Mouse (Mus musculus) embryonic fibroblast, embryonic 13.5 days (primary cell): ENCODE measurements around the gene Pex5l. TPM values are rescaled to one million over a fixed set of nuclear protein-coding genes. Genes with fewer than 3 reads are reported as not detected.

ENCODE experiments used
- H3K27ac ChIP-seq: 2 replicates; pipeline ENCODE4 v1.5.1; 2012; ENCODE audit warnings: low read length, control low read depth, inconsistent platforms; ENCODE audit not compliant: insufficient read depth
- H3K4me1 ChIP-seq: 2 replicates; pipeline ENCODE4 v1.6.1; 2011; ENCODE audit warnings: low read length; ENCODE audit not compliant: control insufficient read depth, insufficient read depth
- H3K4me3 ChIP-seq: 2 replicates; pipeline ENCODE4 v1.5.1; 2011; ENCODE audit warnings: mild to moderate bottlenecking, control low read depth, low read length; ENCODE audit not compliant: insufficient read depth
- CTCF ChIP-seq: IDR thresholded peaks from 2 replicates; pipeline ENCODE4 v1.5.1; 2011; ENCODE audit warnings: mild to moderate bottlenecking, control low read depth, low read length, moderate library complexity, borderline replicate concordance; ENCODE audit not compliant: insufficient read depth
- POLR2A ChIP-seq: IDR thresholded peaks from 2 replicates; pipeline ENCODE4 v1.6.1; 2011; ENCODE audit warnings: low read depth, mild to moderate bottlenecking, control low read depth, low read length, moderate library complexity
- polyA plus RNA-seq: library from polyadenylated mRNA; stranded (reverse); fragments of >200 nt; gene quantifications from 2 replicates; pipeline ENCODE4 v1.2.4, GENCODE M21; 2011; ENCODE audit warnings: low read depth; ENCODE audit not compliant: missing spikeins, insufficient read length

Pex5l gene
- polyA plus RNA-seq, 1 experiment = 0.23 TPM

DNA sequence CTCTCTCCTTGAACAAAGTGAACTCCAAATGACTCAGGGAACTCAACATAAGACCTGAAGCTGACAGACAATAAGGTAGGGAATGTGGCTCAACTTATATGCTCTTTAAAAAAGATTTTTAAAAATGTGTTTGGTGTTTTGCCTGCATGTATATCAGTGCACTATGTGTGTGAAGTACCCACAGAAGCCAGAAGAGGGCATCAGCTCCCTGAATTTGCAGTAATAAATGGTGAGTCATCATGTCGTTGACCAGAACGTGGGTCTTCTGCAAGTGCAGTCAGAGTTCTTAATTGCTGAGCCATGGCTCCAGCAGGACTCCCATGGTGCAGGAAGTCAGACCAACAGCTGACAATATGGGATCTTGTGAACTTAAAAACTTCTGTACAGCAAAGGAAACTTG is 177.5 kb downstream of the Pex5l start:
- no peak for TF ChIP-seq CTCF
- TF ChIP-seq POLR2A = no peak
- Histone ChIP-seq H3K27ac (no peak overlapping the region), H3K4me1 (no peaks in the 10 kb centered on the region), H3K4me3 (no peak overlapping the region)

- H3K4me3 ChIP-seq = no peak overlapping the region
- TF ChIP-seq POLR2A (no peak), CTCF (no peak)
- H3K27ac ChIP-seq = no peak overlapping the region
- no peaks in the 10 kb centered on the region for H3K4me1 ChIP-seq
These were observed 181.6 kb downstream of the Pex5l start for GRCm38 (mm10) chr3:32961494-32961893.

DNA sequence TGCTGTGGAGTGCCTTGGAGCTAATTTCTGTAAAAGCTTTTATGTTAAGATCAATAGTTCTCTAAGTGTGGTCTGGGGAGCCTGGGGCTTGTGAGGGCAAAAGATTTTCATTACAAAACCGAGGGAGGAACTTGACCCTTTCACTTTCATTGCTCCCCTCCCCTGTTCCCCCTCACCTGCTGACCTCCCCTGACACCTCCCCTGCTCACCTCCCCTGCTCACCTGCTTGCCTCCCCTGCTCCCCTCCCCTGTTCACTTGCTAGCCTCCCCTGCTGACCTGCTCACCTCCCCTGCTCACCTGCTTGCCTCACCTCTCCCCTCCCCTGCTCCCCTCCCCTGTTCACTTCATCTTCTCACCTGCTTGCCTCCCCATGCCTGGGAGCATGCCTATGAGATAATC is 191.7 kb downstream of the Pex5l start:
- Histone ChIP-seq H3K4me3 (no peak overlapping the region), H3K27ac (no peak overlapping the region), H3K4me1 (no peaks in the 10 kb centered on the region)
- TF ChIP-seq CTCF = no peak
- no peak for TF ChIP-seq POLR2A

- Histone ChIP-seq H3K4me1 (no peaks in the 10 kb centered on the region), H3K4me3 (no peak overlapping the region), H3K27ac (no peak overlapping the region)
- TF ChIP-seq CTCF (no peak), POLR2A (no peak)
These were observed 195.6 kb downstream of the Pex5l start for GRCm38 (mm10) chr3:32947486-32947885.

- Histone ChIP-seq H3K4me3 (no peak overlapping the region), H3K4me1 (no peaks in the 10 kb centered on the region), H3K27ac (no peak overlapping the region)
- TF ChIP-seq CTCF (no peak), POLR2A (no peak)
These were observed 203.1 kb downstream of the Pex5l start for GRCm38 (mm10) chr3:32939802-32940501.

GRCm38 (mm10) chr3:32924168-32924567 is 218.9 kb downstream of the Pex5l start:
- no peak for TF ChIP-seq CTCF
- TF ChIP-seq POLR2A = no peak
- no peak overlapping the region for H3K27ac ChIP-seq
- H3K4me3 ChIP-seq = no peak overlapping the region
- no peaks in the 10 kb centered on the region for H3K4me1 ChIP-seq

DNA sequence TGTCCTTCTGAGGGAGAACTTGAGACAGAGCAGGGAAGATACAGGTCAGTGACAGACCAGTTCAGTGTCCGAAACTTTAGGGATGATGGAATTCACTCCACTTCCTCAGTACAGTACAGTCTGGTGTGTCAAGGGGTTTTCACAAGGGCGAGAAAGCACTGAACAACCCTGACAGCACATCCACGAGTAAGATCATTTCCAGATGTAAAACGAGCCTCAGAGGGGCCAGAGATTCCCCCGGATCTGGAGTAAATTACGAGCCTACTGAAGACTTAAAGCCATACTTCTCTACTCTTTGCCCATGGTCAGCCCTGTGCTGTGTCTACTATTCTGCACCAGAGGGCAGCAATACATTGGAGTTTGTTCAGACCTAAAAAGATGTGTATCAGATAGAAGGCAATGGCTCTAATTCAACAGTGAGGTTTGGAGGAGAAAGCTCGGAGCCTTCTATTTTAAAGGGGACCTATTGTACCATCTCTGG is 232.9 kb downstream of the Pex5l start:
- no peak overlapping the region for H3K27ac ChIP-seq
- no peak for TF ChIP-seq POLR2A
- no peak for TF ChIP-seq CTCF
- 0 out of 2 replicates have a peak, but pooled peaks cover 3% of the 10 kb centered on the region for H3K4me1 ChIP-seq
- no peak overlapping the region for H3K4me3 ChIP-seq

- no peak overlapping the region for H3K4me3 ChIP-seq
- H3K27ac ChIP-seq = no peak overlapping the region
- 0 out of 2 replicates have a peak, but pooled peaks cover 3% of the 10 kb centered on the region for H3K4me1 ChIP-seq
- TF ChIP-seq POLR2A (no peak), CTCF (no peak)
These were observed 234.6 kb downstream of the Pex5l start for GRCm38 (mm10) chr3:32908400-32908799.

- TF ChIP-seq POLR2A (no peak), CTCF (no peak)
- no peak overlapping the region for H3K27ac ChIP-seq
- 0 out of 2 replicates have a peak, but pooled peaks cover 3% of the 10 kb centered on the region for H3K4me1 ChIP-seq
- H3K4me3 ChIP-seq = no peak overlapping the region
These were observed 236.9 kb downstream of the Pex5l start for GRCm38 (mm10) chr3:32905850-32906779.

GRCm38 (mm10) chr3:32904599-32904998 is 238.4 kb downstream of the Pex5l start:
- Histone ChIP-seq H3K4me1 (no peaks in the 10 kb centered on the region), H3K4me3 (no peak overlapping the region), H3K27ac (no peak overlapping the region)
- TF ChIP-seq CTCF = no peak
- TF ChIP-seq POLR2A = no peak
